Mouse (Mus musculus) testis, adult 2 months (tissue): Measurements from ENCODE around the gene Cnot11.

Experiments used
- CTCF ChIP-seq: fragments of 200-500 bp; IDR thresholded peaks from 2 replicates; pipeline ENCODE4 v1.5.1; 2012; ENCODE audit warnings: low read depth, mild to moderate bottlenecking, inconsistent platforms, low read length, moderate library complexity; ENCODE audit not compliant: control insufficient read depth, insufficient read depth, insufficient replicate concordance
- POLR2A ChIP-seq: fragments of 200-500 bp; IDR thresholded peaks from 2 replicates; pipeline ENCODE4 v1.6.1; 2012; ENCODE audit warnings: low read depth, mild to moderate bottlenecking, inconsistent platforms, low read length, moderate library complexity; ENCODE audit not compliant: control insufficient read depth

DNA sequence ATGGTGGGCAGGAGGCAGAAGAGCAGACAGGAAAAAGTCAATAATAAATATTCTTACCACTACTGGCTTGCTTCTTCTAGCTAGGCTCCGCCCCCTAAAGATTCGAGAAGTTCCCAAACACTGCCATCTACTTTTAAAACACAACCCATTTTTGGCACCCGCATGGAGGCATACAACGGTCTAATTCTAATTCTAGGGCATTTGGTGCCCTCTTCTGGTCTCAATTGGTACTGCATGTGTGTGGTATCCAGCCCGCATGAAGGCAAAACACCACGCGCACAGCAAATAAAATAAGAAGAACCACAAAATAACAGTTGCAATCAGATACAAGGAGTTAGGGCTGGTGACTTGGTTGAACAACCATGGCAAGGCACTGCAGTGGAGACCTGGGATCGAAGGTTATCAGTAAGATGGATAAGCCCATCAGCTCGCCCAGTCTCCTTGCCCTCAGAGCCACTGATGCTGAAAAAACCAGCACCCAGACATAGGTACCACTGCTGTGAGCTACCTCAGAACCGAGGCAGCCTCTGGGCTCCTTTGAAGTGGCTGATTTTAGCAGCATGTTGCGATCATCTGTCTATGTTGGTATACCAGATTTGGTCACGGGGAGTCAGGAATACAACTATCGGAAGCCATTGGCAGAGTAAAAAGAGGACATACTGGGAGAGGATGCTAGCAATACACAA, 4.4 kb upstream of the Cnot11 start:
- TF ChIP-seq POLR2A = no peak
- peak; percentile 60; the same call in 1 of the 2 replicates for TF ChIP-seq CTCF
